Mouse (Mus musculus) macrophage (primary cell): ENCODE measurements around the gene Eps8l3. TPM values are rescaled to one million over a fixed set of nuclear protein-coding genes. Genes with fewer than 3 reads are reported as not detected.

ENCODE experiments used
- H3K27ac ChIP-seq: fragments of 350-480 bp; formaldehyde crosslinking; 2 replicates; pipeline ENCODE4 v1.9.0; 2021
- H3K36me3 ChIP-seq: fragments of 350-480 bp; formaldehyde crosslinking; 2 replicates; pipeline ENCODE4 v1.9.0; 2021; ENCODE audit errors: inconsistent target
- H3K4me3 ChIP-seq: fragments of 350-480 bp; formaldehyde crosslinking; 2 replicates; pipeline ENCODE4 v1.9.0; 2021; ENCODE audit errors: inconsistent target
- H3K79me2 ChIP-seq: fragments of 350-480 bp; formaldehyde crosslinking; 2 replicates; pipeline ENCODE4 v1.9.0; 2021; ENCODE audit errors: inconsistent target
- WGBS: methylation state at CpG from one replicate; pipeline ENCODE4 v1.1.7; 2026; ENCODE audit warnings: inconsistent platforms; ENCODE audit not compliant: missing documents; 5-methylcytosine and 5-hydroxymethylcytosine counted together
- polyA plus RNA-seq: library from polyadenylated mRNA; stranded (reverse); fragments of 250-400 nt; gene quantifications from 3 replicates; pipeline ENCODE4 v1.2.4, GENCODE M21; 2018; ENCODE audit warnings: inconsistent platforms

Eps8l3 gene
- polyA plus RNA-seq, 1 experiment from 2014 or later = not detected

DNA sequence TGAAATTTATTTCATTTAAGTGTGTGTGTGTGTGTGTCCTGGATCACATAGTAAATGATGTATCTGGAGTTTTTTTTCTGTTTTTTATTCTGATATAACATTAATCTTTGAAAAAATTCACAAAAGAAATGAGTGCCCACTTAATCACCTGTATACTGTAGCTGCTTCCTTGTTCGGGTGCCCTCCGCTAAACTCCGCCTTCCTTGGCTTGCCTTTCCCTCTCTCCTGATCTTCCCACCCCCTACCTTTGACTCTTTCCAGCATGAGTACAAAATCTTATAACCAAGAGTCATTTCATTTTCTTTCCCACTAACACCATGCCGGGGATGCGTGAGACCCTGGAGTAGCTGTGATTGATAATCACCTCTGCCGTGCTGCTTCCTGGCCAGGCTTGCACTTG lies 55.1 kb downstream of the Eps8l3 start:
- no peak overlapping the region for H3K4me3 ChIP-seq
- no peaks in the 10 kb centered on the region for H3K79me2 ChIP-seq
- no peaks in the 10 kb centered on the region for H3K36me3 ChIP-seq
- H3K27ac ChIP-seq = no peak overlapping the region
- 88% methylated on average over 6 of the region's 6 CpGs for WGBS

DNA sequence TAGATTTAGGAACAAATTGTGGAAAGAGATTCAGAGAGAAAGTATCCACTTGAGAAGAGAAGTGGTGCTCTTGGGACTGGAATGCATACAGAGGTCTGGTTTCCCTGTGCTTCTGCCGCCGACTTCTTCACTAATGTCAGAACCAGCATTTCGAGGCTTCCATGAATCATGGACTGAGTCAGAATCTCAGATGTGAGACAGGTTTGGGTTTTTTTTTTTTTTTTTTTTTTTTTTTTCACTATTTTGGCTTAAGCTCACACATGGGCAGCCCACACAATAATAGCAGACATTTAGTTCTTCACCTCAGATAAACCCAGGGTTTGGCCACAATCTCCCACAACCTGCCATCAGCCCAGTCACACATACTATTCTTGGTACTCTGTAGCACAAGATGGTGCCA lies 58.2 kb downstream of the Eps8l3 start:
- Histone ChIP-seq H3K27ac (no peak overlapping the region), H3K79me2 (no peaks in the 10 kb centered on the region), H3K36me3 (no peaks in the 10 kb centered on the region), H3K4me3 (no peak overlapping the region)
- 89% methylated on average over 3 of the region's 3 CpGs for WGBS

DNA sequence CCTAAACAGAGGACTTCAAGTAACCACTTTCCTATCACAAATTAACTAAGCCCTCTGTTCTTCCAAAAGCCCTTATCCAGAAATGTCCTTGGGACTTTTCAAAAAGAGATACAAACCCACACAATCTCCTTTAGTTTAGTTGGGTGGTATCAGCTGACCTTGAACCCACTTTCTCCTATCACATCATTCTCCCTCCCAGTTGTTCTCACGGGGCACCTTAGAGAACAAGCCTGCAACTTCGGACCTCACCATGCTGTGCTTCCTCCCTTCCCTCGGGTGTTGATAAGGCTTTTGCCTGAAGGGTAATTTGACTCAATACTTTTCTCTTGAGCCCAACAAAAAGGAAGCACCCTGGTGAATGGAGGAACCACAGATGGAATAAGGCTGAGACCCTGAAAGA lies 58.9 kb downstream of the Eps8l3 start:
- Histone ChIP-seq H3K4me3 (no peak overlapping the region), H3K36me3 (no peaks in the 10 kb centered on the region), H3K27ac (no peak overlapping the region), H3K79me2 (no peaks in the 10 kb centered on the region)
- WGBS = 65% methylated on average over 3 of the region's 3 CpGs

GRCm38 (mm10) chr3:107939403-107939802 lies 62.4 kb downstream of the Eps8l3 start:
- 8% methylated on average over 3 of the region's 3 CpGs for WGBS
- no peak overlapping the region for H3K4me3 ChIP-seq
- no peaks in the 10 kb centered on the region for H3K36me3 ChIP-seq
- H3K79me2 ChIP-seq = no peaks in the 10 kb centered on the region
- peak overlapping the region; percentile 55 for H3K27ac ChIP-seq

- H3K79me2 ChIP-seq = no peaks in the 10 kb centered on the region
- H3K27ac ChIP-seq = peak overlapping the region; percentile 55
- 11% methylated on average over 4 of the region's 4 CpGs for WGBS
- no peaks in the 10 kb centered on the region for H3K36me3 ChIP-seq
- no peak overlapping the region for H3K4me3 ChIP-seq
Observed at GRCm38 (mm10) chr3:107939830-107940229, 62.8 kb downstream of the Eps8l3 start.

- H3K27ac ChIP-seq = no peak overlapping the region
- no peak overlapping the region for H3K4me3 ChIP-seq
- 69% methylated on average over 7 of the region's 7 CpGs for WGBS
- no peaks in the 10 kb centered on the region for H3K36me3 ChIP-seq
- no peaks in the 10 kb centered on the region for H3K79me2 ChIP-seq
Observed at GRCm38 (mm10) chr3:107940524-107940923, 63.5 kb downstream of the Eps8l3 start.

DNA sequence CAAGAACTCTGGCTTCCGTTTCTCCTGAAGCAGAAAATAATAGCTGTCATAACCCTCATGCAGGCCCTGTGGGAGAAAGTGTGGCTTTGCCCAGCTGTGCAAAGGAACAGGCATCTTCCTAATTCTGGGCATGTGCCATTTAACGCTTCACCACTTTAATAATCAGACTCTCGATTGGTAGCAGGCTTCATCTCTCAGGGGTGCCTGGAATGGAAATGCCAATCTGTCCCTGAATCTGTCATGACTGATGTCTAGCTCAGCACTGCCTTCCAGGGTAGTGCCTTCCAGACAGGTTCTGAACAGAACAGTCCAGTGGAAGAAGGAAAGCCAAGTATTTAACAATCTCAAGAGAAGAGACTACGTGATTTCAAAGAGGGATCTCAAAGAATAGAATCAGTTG lies 64.2 kb downstream of the Eps8l3 start:
- no peaks in the 10 kb centered on the region for H3K79me2 ChIP-seq
- no peak overlapping the region for H3K27ac ChIP-seq
- H3K4me3 ChIP-seq = no peak overlapping the region
- no peaks in the 10 kb centered on the region for H3K36me3 ChIP-seq
- WGBS = 94% methylated on average over 4 of the region's 4 CpGs

Other genes with a start within 250 kb of the Eps8l3 start
- not detected in 3 replicates for gene Gm10961, start 245.9 kb upstream of the Eps8l3 start, polyA plus RNA-seq
- gene Strip1, start 245.5 kb upstream of the Eps8l3 start, polyA plus RNA-seq = 17.9 to 32.8 TPM (median 20.6 TPM) in 3 replicates
- 55.7 to 68.7 TPM (median 62.3 TPM) in 3 replicates for gene Ahcyl1, start 180.7 kb upstream of the Eps8l3 start, polyA plus RNA-seq
- gene Csf1, start 116.8 kb upstream of the Eps8l3 start, polyA plus RNA-seq = 11.6 to 36.6 TPM (median 21.9 TPM) in 3 replicates
- 10.0 to 14.8 TPM (median 14.2 TPM) in 3 replicates for gene Gstm5, start 18.6 kb downstream of the Eps8l3 start, polyA plus RNA-seq
- gene Gstm7, start 54.6 kb downstream of the Eps8l3 start, polyA plus RNA-seq = 0.27 to 0.37 TPM in 2 of 3 replicates, not detected in the other
- not detected in 3 replicates for gene Gstm6, start 66.5 kb downstream of the Eps8l3 start, polyA plus RNA-seq
- not detected in 3 replicates for gene Gstm3, start 92.1 kb downstream of the Eps8l3 start, polyA plus RNA-seq
- 5.8 to 12.2 TPM (median 10.0 TPM) in 3 replicates for gene Gstm2, start 109.2 kb downstream of the Eps8l3 start, polyA plus RNA-seq
- 150 to 391 TPM (median 384 TPM) in 3 replicates for gene Gstm1, start 140.7 kb downstream of the Eps8l3 start, polyA plus RNA-seq
- 10.1 to 17.6 TPM (median 15.1 TPM) in 3 replicates for gene Gstm4, start 167.7 kb downstream of the Eps8l3 start, polyA plus RNA-seq
- gene Ampd2, start 209.4 kb downstream of the Eps8l3 start, polyA plus RNA-seq = 7.1 to 19.1 TPM (median 17.7 TPM) in 3 replicates
- gene Gnat2, start 215.6 kb downstream of the Eps8l3 start, polyA plus RNA-seq = not detected in 3 replicates